Mouse (Mus musculus) embryonic facial prominence, embryonic 12.5 days (tissue): ENCODE measurements around the gene Nap1l2. TPM values are rescaled to one million over a fixed set of nuclear protein-coding genes. Genes with fewer than 3 reads are reported as not detected.
"Not testable (repeated sequence)": the region's sequence is repeated elsewhere in the genome, so short reads cannot be mapped to it uniquely, and the experiment has no call there.

Source experiments
- ATAC-seq: fragments of 200-750 bp; cut with Nextera tagmentation; 2 replicates; pipeline ENCODE4 v1.8.0; 2017; ENCODE audit not compliant: insufficient number of reproducible peaks, insufficient read depth, low FRiP score, low TSS enrichment
- H3K27ac ChIP-seq: fragments of 300-500 bp; sonication (generic); 2 replicates; pipeline ENCODE4 v1.5.1; 2016; ENCODE audit warnings: mild to moderate bottlenecking
- H3K27me3 ChIP-seq: fragments of 300-500 bp; sonication (generic); 2 replicates; pipeline ENCODE4 v1.6.1; 2016; ENCODE audit warnings: mild to moderate bottlenecking, moderate library complexity
- H3K36me3 ChIP-seq: fragments of 300-500 bp; sonication (generic); 2 replicates; pipeline ENCODE4 v1.6.1; 2016; ENCODE audit warnings: mild to moderate bottlenecking
- H3K4me1 ChIP-seq: fragments of 300-500 bp; sonication (generic); 2 replicates; pipeline ENCODE4 v1.6.1; 2016
- H3K4me2 ChIP-seq: fragments of 300-500 bp; sonication (generic); replicated peaks from 2 replicates; pipeline ENCODE4 v1.6.1; 2016; ENCODE audit warnings: mild to moderate bottlenecking, moderate library complexity
- H3K4me3 ChIP-seq: fragments of 300-500 bp; sonication (generic); 2 replicates; pipeline ENCODE4 v1.5.1; 2016; ENCODE audit warnings: mild to moderate bottlenecking
- H3K9ac ChIP-seq: fragments of 300-500 bp; sonication (generic); 2 replicates; pipeline ENCODE4 v1.6.1; 2016; ENCODE audit warnings: mild to moderate bottlenecking, moderate library complexity
- H3K9me3 ChIP-seq: fragments of 300-500 bp; sonication (generic); 2 replicates; pipeline ENCODE4 v1.6.1; 2016; ENCODE audit warnings: mild to moderate bottlenecking, moderate library complexity
- WGBS: fragments of 180-500 bp; shearing (Covaris S2); methylation state at CpG from one replicate; pipeline ENCODE4 v1.1.7; 2016; 5-methylcytosine and 5-hydroxymethylcytosine counted together
- polyA plus RNA-seq: library from polyadenylated mRNA; unstranded; fragments of >200 nt; fragmentation: Nextera tagmentation; extraction: Ambion mirVana; gene quantifications from 2 replicates; pipeline ENCODE4 v1.2.1, GENCODE M21; 2016

Gene Nap1l2
- 8.4 and 9.4 TPM in 2 replicates for polyA plus RNA-seq

GRCm38 (mm10) chrX:103186431-103186786, at the start of gene Nap1l2:
Gene Nap1l2, minus strand, starts transcription at chrX:103186640.
- H3K9ac ChIP-seq: peak within 1 kb of the TSS; percentile 38
- H3K36me3 ChIP-seq: no peaks in the 10 kb centered on the region
- peaks cover 9% of the 10 kb centered on the region; the same call in 1 of the 2 replicates for H3K27me3 ChIP-seq
- peak within 1 kb of the TSS; percentile 54 for H3K4me2 ChIP-seq
- no peak within 1 kb of the TSS for H3K27ac ChIP-seq
- H3K9me3 ChIP-seq: no peaks in the 10 kb centered on the region
- peak; percentile 77; the same call in 1 of the 2 replicates for ATAC-seq
- H3K4me1 ChIP-seq: no peaks in the 10 kb centered on the region
- H3K4me3 ChIP-seq: peak within 1 kb of the TSS; percentile 42
- WGBS: 25% methylated on average over 13 of the region's 13 CpGs

DNA sequence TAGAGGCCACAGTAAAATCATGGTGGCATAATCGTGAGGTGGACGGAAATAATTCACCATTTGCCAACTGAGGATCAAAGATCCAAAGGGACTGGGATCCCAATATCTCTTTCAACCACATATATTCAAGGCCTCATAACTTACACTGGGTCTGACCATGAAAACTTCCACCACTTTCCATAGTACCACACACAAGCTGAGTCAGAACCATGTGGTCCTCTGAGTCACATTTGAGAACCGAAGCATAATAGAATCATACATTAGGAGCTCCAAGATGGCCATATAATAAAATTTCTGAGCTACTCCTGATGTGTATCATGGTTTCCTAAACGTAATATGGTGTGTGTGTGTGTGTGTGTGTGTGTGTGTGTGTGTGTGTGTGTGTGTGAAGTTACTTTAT, 28.8 kb upstream of the Nap1l2 start:
- Histone ChIP-seq H3K4me3 (no peak overlapping the region), H3K9ac (no peak overlapping the region), H3K4me2 (no peak overlapping the region), H3K9me3 (no peaks in the 10 kb centered on the region), H3K4me1 (no peaks in the 10 kb centered on the region), H3K27ac (no peak overlapping the region), H3K27me3 (no peaks in the 10 kb centered on the region), H3K36me3 (no peaks in the 10 kb centered on the region)
- ATAC-seq: no peak
- WGBS: 81% methylated on average over 4 of the region's 4 CpGs

GRCm38 (mm10) chrX:103186829-103187228, 389 bp upstream of the Nap1l2 start:
- no peaks in the 10 kb centered on the region for H3K4me1 ChIP-seq
- no peak overlapping the region for H3K9ac ChIP-seq
- H3K4me3 ChIP-seq: peak overlapping the region; percentile 42; the same call in 1 of the 2 replicates
- peak overlapping the region; percentile 54 for H3K4me2 ChIP-seq
- ATAC-seq: no peak
- 24% methylated on average over 1 of the region's 1 CpGs for WGBS
- no peak overlapping the region for H3K27ac ChIP-seq
- H3K36me3 ChIP-seq: no peaks in the 10 kb centered on the region
- H3K9me3 ChIP-seq: no peaks in the 10 kb centered on the region
- H3K27me3 ChIP-seq: peaks cover 9% of the 10 kb centered on the region; the same call in 1 of the 2 replicates

- Histone ChIP-seq H3K27ac (no peak overlapping the region), H3K4me2 (peak overlapping the region; percentile 54), H3K4me3 (peak overlapping the region; percentile 42), H3K9ac (peak overlapping the region; percentile 38), H3K36me3 (no peaks in the 10 kb centered on the region), H3K4me1 (no peaks in the 10 kb centered on the region), H3K27me3 (peaks cover 9% of the 10 kb centered on the region; the same call in 1 of the 2 replicates), H3K9me3 (no peaks in the 10 kb centered on the region)
- 18% methylated on average over 20 of the region's 20 CpGs for WGBS
- no peak for ATAC-seq
These were observed 534 bp downstream of the Nap1l2 start for GRCm38 (mm10) chrX:103185781-103186430.

GRCm38 (mm10) chrX:103183536-103183935, 2.9 kb downstream of the Nap1l2 start:
- Histone ChIP-seq H3K9ac (no peak overlapping the region), H3K9me3 (no peaks in the 10 kb centered on the region), H3K36me3 (no peaks in the 10 kb centered on the region), H3K4me2 (no peak overlapping the region), H3K27me3 (peaks cover 9% of the 10 kb centered on the region; the same call in 1 of the 2 replicates), H3K4me3 (no peak overlapping the region), H3K4me1 (no peaks in the 10 kb centered on the region), H3K27ac (no peak overlapping the region)
- ATAC-seq: no peak

- no peak overlapping the region for H3K9ac ChIP-seq
- no peaks in the 10 kb centered on the region for H3K36me3 ChIP-seq
- H3K27me3 ChIP-seq: no peaks in the 10 kb centered on the region
- ATAC-seq: no peak
- no peaks in the 10 kb centered on the region for H3K9me3 ChIP-seq
- WGBS: 78% methylated on average over 4 of the region's 4 CpGs
- no peak overlapping the region for H3K27ac ChIP-seq
- no peak overlapping the region for H3K4me3 ChIP-seq
- no peaks in the 10 kb centered on the region for H3K4me1 ChIP-seq
- H3K4me2 ChIP-seq: no peak overlapping the region
These were observed 6.5 kb downstream of the Nap1l2 start for GRCm38 (mm10) chrX:103179771-103180558.

- ATAC-seq: peak; percentile 81
These were observed 21.4 kb downstream of the Nap1l2 start for GRCm38 (mm10) chrX:103164948-103165605.

GRCm38 (mm10) chrX:103156134-103156533, 30.3 kb downstream of the Nap1l2 start:
- Histone ChIP-seq H3K9me3 (no peaks in the 10 kb centered on the region), H3K36me3 (no peaks in the 10 kb centered on the region), H3K4me2 (no peak overlapping the region), H3K4me3 (no peak overlapping the region), H3K4me1 (no peaks in the 10 kb centered on the region), H3K9ac (no peak overlapping the region), H3K27me3 (peaks cover 29% of the 10 kb centered on the region), H3K27ac (no peak overlapping the region)
- ATAC-seq: no peak
- 46% methylated on average over 1 of the region's 1 CpGs for WGBS

More at GRCm38 (mm10) chrX:103164948-103165605, 21.4 kb downstream of the Nap1l2 start:
- Histone ChIP-seq H3K4me3 (peak overlapping the region; percentile 22; the same call in 1 of the 2 replicates), H3K4me2 (peak overlapping the region; percentile 31), H3K27me3 (peaks cover 11% of the 10 kb centered on the region; the same call in 1 of the 2 replicates)
- H3K27ac ChIP-seq, H3K9ac ChIP-seq, H3K4me1 ChIP-seq, H3K9me3 ChIP-seq, H3K36me3 ChIP-seq: not testable (repeated sequence)
- WGBS: 20% methylated on average over 51 of the region's 83 CpGs

GRCm38 (mm10) chrX:103138549-103138948, 47.9 kb downstream of the Nap1l2 start:
- no peak overlapping the region for H3K9ac ChIP-seq
- H3K4me2 ChIP-seq: no peak overlapping the region
- no peak overlapping the region for H3K27ac ChIP-seq
- no peak overlapping the region for H3K4me3 ChIP-seq
- H3K4me1 ChIP-seq: no peaks in the 10 kb centered on the region
- ATAC-seq: no peak
- H3K27me3 ChIP-seq: 0 out of 2 replicates have a peak, but pooled peaks cover 4% of the 10 kb centered on the region
- no peaks in the 10 kb centered on the region for H3K36me3 ChIP-seq
- WGBS: 80% methylated on average over 3 of the region's 3 CpGs
- no peaks in the 10 kb centered on the region for H3K9me3 ChIP-seq
